Mouse (Mus musculus) skeletal muscle tissue, postnatal 0 days (tissue): Measurements from ENCODE around the gene Olfr124. TPM values are rescaled to one million over a fixed set of nuclear protein-coding genes. Genes with fewer than 3 reads are reported as not detected.

Experiments used
- polyA plus RNA-seq: library from polyadenylated mRNA; unstranded; fragments of >200 nt; fragmentation: Nextera tagmentation; extraction: Ambion mirVana; gene quantifications from 2 replicates; pipeline ENCODE4 v1.2.1, GENCODE M21; 2015

Olfr124 gene
- polyA plus RNA-seq = not detected in 2 replicates

DNA sequence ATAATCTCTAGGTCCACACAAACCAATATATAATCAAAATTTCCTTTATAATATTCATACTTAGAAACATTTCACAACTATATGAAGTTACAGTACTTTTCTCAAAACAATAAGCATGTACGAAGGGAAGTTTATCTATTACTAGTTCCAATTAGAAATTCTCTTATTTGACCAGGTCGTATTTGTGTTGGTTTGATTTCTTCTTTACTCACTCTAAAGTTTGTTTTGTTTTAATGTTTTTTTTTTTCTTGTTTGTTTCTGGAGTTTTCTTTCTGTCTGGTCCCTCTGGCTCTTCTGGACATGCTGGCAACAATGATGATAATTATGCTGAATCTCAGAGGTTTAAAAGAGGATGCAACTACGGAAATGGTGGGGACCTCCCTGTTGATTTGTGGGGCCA lies at the start of gene Olfr124:
Gene Olfr124 (plus strand): TSS at position 301 of the 400 bp plus-strand sequence.

GRCm38 (mm10) chr17:37768307-37768706 lies 31.4 kb upstream of the Olfr124 start, which contains the start of gene Olfr122:
Gene Olfr122, plus strand, starts transcription at chr17:37768607.

DNA sequence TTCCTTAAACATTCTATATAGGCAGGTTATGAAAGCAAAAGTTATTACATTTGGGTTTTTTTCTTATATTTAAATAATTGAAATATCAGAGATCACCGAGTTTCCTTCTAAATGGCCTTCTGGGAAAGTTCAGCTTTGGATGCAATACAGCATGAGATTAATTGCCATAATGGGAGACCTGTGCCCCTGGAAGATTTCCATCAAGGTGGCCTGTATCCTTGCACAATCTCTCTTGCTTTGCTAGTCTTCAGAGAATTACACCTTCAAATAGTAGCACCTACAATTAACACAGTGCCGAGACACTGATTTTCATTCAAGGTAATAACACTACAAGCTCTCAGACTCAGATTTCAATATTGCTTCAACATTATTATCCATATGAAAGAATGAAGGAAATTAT lies 6.5 kb upstream of the Olfr124 start, which contains the start of gene Olfr123:
Gene Olfr123 (plus strand): TSS at position 301 of the 400 bp plus-strand sequence.

GRCm38 (mm10) chr17:37832649-37833048 lies 33.0 kb downstream of the Olfr124 start, which contains the start of gene Olfr125:
Gene Olfr125, plus strand, starts transcription at chr17:37832949.

GRCm38 (mm10) chr17:37847183-37847582 lies 47.5 kb downstream of the Olfr124 start, which contains the start of gene Olfr126:
Gene Olfr126, plus strand, starts transcription at chr17:37847483.

Other genes with a start within 250 kb of the Olfr124 start
- gene Olfr112, start 230.4 kb upstream of the Olfr124 start, polyA plus RNA-seq = not detected in 2 replicates
- gene Olfr113, start 222.2 kb upstream of the Olfr124 start, polyA plus RNA-seq = not detected in 2 replicates
- gene Olfr114, start 207.1 kb upstream of the Olfr124 start, polyA plus RNA-seq = not detected in 2 replicates
- gene Olfr115, start 172.8 kb upstream of the Olfr124 start, polyA plus RNA-seq = not detected in 2 replicates
- not detected in 2 replicates for gene Olfr116, start 172.7 kb upstream of the Olfr124 start, polyA plus RNA-seq
- not detected in 2 replicates for gene Olfr117, start 136.1 kb upstream of the Olfr124 start, polyA plus RNA-seq
- gene Olfr118, start 132.9 kb upstream of the Olfr124 start, polyA plus RNA-seq = not detected in 2 replicates
- not detected in 2 replicates for gene Olfr119, start 103.3 kb upstream of the Olfr124 start, polyA plus RNA-seq
- not detected in 2 replicates for gene Olfr120, start 78.1 kb upstream of the Olfr124 start, polyA plus RNA-seq
- not detected in 2 replicates for gene Olfr121, start 51.0 kb upstream of the Olfr124 start, polyA plus RNA-seq
- gene Olfr122, start 31.3 kb upstream of the Olfr124 start, polyA plus RNA-seq = not detected in 2 replicates
- not detected in 2 replicates for gene Olfr123, start 6.4 kb upstream of the Olfr124 start, polyA plus RNA-seq
- gene Olfr125, start 33.1 kb downstream of the Olfr124 start, polyA plus RNA-seq = not detected in 2 replicates
- not detected in 2 replicates for gene Olfr126, start 47.6 kb downstream of the Olfr124 start, polyA plus RNA-seq
- not detected in 2 replicates for gene Olfr127, start 100.5 kb downstream of the Olfr124 start, polyA plus RNA-seq
- gene Olfr128, start 120.7 kb downstream of the Olfr124 start, polyA plus RNA-seq = not detected in 2 replicates
- not detected in 2 replicates for gene Olfr761, start 153.2 kb downstream of the Olfr124 start, polyA plus RNA-seq